Mouse (Mus musculus): ENCODE data around the gene Vwc2. TPM values are rescaled to one million over a fixed set of nuclear protein-coding genes. Genes with fewer than 3 reads are reported as not detected.

Vwc2 gene
- polyA plus RNA-seq (2014; fragmentation: Illumina TruSeq; extraction: RNeasy Lipid Tissue Mini Kit (QIAGEN cat#74804); ENCODE audit: low read depth, low replicate concordance), result 0.61 TPM

GRCm38 (mm10) chr11:11113576-11114233, at the start of gene Vwc2:
TSS of gene Vwc2 (plus strand) at chr11:11114223.

